Mouse (Mus musculus): ENCODE measurements around the gene Pcbp3. TPM values are rescaled to one million over a fixed set of nuclear protein-coding genes. Genes with fewer than 3 reads are reported as not detected.

The Pcbp3 gene
- polyA plus RNA-seq, 1 experiment from 2014 or later: 53.2 TPM

- no peak overlapping the region for H3K4me2 ChIP-seq (replicated peaks; ENCODE audit: low read depth, low read length)
- no peaks in the 10 kb centered on the region for H3K9me3 ChIP-seq (ENCODE audit: low read length)
- H3K27ac ChIP-seq (ENCODE audit: low read length): no peak overlapping the region
- H3K9ac ChIP-seq (replicated peaks; ENCODE audit: low read length): no peak overlapping the region
- ATAC-seq (ENCODE audit: low FRiP score, low TSS enrichment): no peak
- no peaks in the 10 kb centered on the region for H3K36me3 ChIP-seq (ENCODE audit: insufficient read depth, low read length)
- H3K4me1 ChIP-seq (ENCODE audit: insufficient read depth, low read length): no peaks in the 10 kb centered on the region
- H3K27me3 ChIP-seq (ENCODE audit: insufficient read depth, low read length): no peaks in the 10 kb centered on the region
- H3K4me3 ChIP-seq (ENCODE audit: low read length): no peak overlapping the region
- WGBS: 73% methylated on average over 5 of the region's 5 CpGs
These were observed 160.4 kb downstream of the Pcbp3 start for GRCm38 (mm10) chr10:76801237-76801641.

DNA sequence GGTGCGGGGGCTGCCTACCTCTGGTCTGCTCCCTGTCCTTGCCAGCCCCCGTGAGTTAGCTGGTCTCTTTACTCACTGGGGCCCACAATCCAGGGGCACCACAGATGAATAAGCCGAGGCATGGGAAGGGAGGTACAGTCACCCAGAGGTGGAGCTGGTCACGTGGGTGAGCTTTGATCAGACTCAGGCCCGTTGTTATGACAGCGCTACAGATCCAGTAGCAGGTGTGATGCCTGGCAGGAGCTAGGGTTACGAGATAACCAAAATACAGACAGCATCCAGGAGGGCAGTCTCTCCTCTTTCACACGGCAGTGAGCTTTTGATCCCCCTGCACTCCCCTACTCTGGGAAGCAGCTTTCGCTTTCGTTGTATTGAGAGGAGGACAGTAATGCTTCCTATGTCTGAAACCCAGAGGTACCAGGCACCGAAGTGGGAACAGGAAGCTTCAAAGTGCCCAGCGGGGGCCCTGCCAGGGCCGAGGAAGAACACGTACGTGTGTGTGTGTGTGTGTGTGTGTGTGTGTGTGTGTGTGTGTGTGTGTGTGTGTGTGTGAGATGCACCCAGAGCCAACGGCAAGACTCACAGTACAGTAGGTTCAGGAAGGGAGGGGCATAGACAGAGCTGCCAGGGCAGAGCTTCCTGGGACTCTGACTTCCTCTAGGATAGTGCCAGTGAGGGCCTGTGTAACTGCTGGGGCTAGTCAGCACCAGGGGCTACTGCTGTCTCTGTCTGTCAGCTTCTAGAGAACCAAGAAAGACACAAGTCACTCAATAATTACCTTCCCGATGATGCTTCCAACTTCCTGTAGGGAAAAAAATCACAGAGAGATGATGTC lies 162.7 kb downstream of the Pcbp3 start:
- ATAC-seq (ENCODE audit: low FRiP score, low TSS enrichment): 0 out of 2 replicates have a peak, but pooled peaks have one; percentile 31
- Histone ChIP-seq H3K4me1 (ENCODE audit: insufficient read depth, low read length) (no peaks in the 10 kb centered on the region), H3K4me3 (ENCODE audit: low read length) (no peak overlapping the region), H3K27ac (ENCODE audit: low read length) (no peak overlapping the region), H3K9ac (replicated peaks; ENCODE audit: low read length) (no peak overlapping the region), H3K27me3 (ENCODE audit: insufficient read depth, low read length) (no peaks in the 10 kb centered on the region), H3K4me2 (replicated peaks; ENCODE audit: low read depth, low read length) (no peak overlapping the region), H3K9me3 (ENCODE audit: low read length) (no peaks in the 10 kb centered on the region), H3K36me3 (ENCODE audit: insufficient read depth, low read length) (no peaks in the 10 kb centered on the region)
- WGBS: 65% methylated on average over 17 of the region's 17 CpGs

DNA sequence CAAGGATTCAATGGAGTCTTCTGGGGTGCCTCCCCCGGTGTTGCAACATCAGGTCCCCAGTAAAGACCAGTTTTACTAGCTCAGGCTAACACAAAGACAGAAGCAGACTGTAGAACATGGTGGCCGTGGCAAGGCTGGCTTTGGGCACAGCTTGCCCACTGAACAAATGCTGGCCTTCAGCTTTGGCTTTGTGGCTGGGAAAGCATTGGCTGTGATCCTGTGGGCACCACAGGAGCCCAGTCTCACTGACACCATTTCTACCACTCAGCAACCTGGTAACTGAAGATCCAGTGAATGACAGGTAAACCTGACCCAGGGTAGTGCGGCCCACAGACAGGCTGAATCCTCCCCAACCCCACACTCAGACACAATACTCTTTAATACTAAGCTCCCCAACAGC lies 167.6 kb downstream of the Pcbp3 start:
- no peak overlapping the region for H3K27ac ChIP-seq (ENCODE audit: low read length)
- H3K4me3 ChIP-seq (ENCODE audit: low read length): no peak overlapping the region
- no peaks in the 10 kb centered on the region for H3K4me1 ChIP-seq (ENCODE audit: insufficient read depth, low read length)
- no peak for ATAC-seq (ENCODE audit: low FRiP score, low TSS enrichment)
- H3K9ac ChIP-seq (replicated peaks; ENCODE audit: low read length): no peak overlapping the region
- no peak overlapping the region for H3K4me2 ChIP-seq (replicated peaks; ENCODE audit: low read depth, low read length)
- H3K36me3 ChIP-seq (ENCODE audit: insufficient read depth, low read length): no peaks in the 10 kb centered on the region
- no peaks in the 10 kb centered on the region for H3K27me3 ChIP-seq (ENCODE audit: insufficient read depth, low read length)
- WGBS: 93% methylated on average over 3 of the region's 3 CpGs
- H3K9me3 ChIP-seq (ENCODE audit: low read length): no peaks in the 10 kb centered on the region

DNA sequence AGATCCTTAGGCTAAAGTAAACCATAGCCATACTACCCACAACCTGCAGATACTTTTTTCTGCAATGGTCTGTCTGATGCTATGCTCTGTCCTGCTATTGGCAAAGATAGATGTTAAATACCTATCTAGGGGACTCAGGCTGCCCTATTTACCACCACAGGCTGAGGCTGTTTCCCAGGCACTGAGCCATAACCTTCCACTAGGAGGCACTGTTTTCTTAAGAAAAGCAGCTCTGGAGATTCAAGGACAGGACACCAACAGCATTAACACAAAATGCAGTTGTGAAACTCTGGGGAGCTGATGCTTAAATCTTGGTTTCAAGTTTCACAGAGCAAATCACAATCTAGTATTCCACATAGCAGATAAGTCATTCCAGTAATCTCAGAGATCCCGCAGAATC lies 170.2 kb downstream of the Pcbp3 start:
- Histone ChIP-seq H3K9ac (replicated peaks; ENCODE audit: low read length) (no peak overlapping the region), H3K27ac (ENCODE audit: low read length) (no peak overlapping the region), H3K27me3 (ENCODE audit: insufficient read depth, low read length) (no peaks in the 10 kb centered on the region), H3K4me1 (ENCODE audit: insufficient read depth, low read length) (no peaks in the 10 kb centered on the region), H3K36me3 (ENCODE audit: insufficient read depth, low read length) (no peaks in the 10 kb centered on the region), H3K9me3 (ENCODE audit: low read length) (no peaks in the 10 kb centered on the region), H3K4me3 (ENCODE audit: low read length) (no peak overlapping the region), H3K4me2 (replicated peaks; ENCODE audit: low read depth, low read length) (no peak overlapping the region)
- no peak for ATAC-seq (ENCODE audit: low FRiP score, low TSS enrichment)
- WGBS: 40% methylated on average over 1 of the region's 1 CpGs

- H3K4me2 ChIP-seq (replicated peaks; ENCODE audit: low read depth, low read length): no peak overlapping the region
- no peak overlapping the region for H3K27ac ChIP-seq (ENCODE audit: low read length)
- H3K27me3 ChIP-seq (ENCODE audit: insufficient read depth, low read length): no peaks in the 10 kb centered on the region
- no peaks in the 10 kb centered on the region for H3K4me1 ChIP-seq (ENCODE audit: insufficient read depth, low read length)
- ATAC-seq (ENCODE audit: low FRiP score, low TSS enrichment): no peak
- H3K9ac ChIP-seq (replicated peaks; ENCODE audit: low read length): no peak overlapping the region
- no peaks in the 10 kb centered on the region for H3K9me3 ChIP-seq (ENCODE audit: low read length)
- 79% methylated on average over 4 of the region's 4 CpGs for WGBS
- H3K36me3 ChIP-seq (ENCODE audit: insufficient read depth, low read length): no peaks in the 10 kb centered on the region
- no peak overlapping the region for H3K4me3 ChIP-seq (ENCODE audit: low read length)
These were observed 171.8 kb downstream of the Pcbp3 start for GRCm38 (mm10) chr10:76789885-76790284.

GRCm38 (mm10) chr10:76785312-76785711 lies 176.4 kb downstream of the Pcbp3 start:
- no peaks in the 10 kb centered on the region for H3K4me1 ChIP-seq (ENCODE audit: insufficient read depth, low read length)
- no peak overlapping the region for H3K9ac ChIP-seq (replicated peaks; ENCODE audit: low read length)
- no peak overlapping the region for H3K27ac ChIP-seq (ENCODE audit: low read length)
- H3K4me3 ChIP-seq (ENCODE audit: low read length): no peak overlapping the region
- 83% methylated on average over 6 of the region's 6 CpGs for WGBS
- ATAC-seq (ENCODE audit: low FRiP score, low TSS enrichment): no peak
- H3K4me2 ChIP-seq (replicated peaks; ENCODE audit: low read depth, low read length): no peak overlapping the region
- H3K9me3 ChIP-seq (ENCODE audit: low read length): no peaks in the 10 kb centered on the region
- H3K36me3 ChIP-seq (ENCODE audit: insufficient read depth, low read length): no peaks in the 10 kb centered on the region
- no peaks in the 10 kb centered on the region for H3K27me3 ChIP-seq (ENCODE audit: insufficient read depth, low read length)

DNA sequence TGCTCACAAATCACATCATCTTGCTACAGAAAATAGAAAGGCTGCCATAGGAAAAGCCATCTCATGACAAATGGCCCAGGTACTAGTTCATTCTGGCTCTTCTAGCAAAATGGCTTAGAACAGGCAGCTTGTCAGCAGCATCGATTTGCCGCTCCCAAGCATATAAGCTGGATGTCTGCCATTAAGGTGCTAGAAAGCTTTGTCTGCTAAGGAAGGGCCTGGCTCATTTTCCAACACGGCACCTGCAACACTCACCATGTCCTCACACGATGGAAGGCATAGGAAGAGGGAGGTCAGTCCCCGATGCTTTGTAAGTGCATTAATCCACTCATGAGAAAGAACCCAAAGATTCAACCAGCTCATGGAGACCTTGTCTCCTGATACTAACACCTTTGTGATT lies 182.5 kb downstream of the Pcbp3 start:
- WGBS: 92% methylated on average over 5 of the region's 5 CpGs
- Histone ChIP-seq H3K27ac (ENCODE audit: low read length) (no peak overlapping the region), H3K4me2 (replicated peaks; ENCODE audit: low read depth, low read length) (no peak overlapping the region), H3K36me3 (ENCODE audit: insufficient read depth, low read length) (0 out of 2 replicates have a peak, but pooled peaks cover 3% of the 10 kb centered on the region), H3K4me3 (ENCODE audit: low read length) (no peak overlapping the region), H3K9me3 (ENCODE audit: low read length) (no peaks in the 10 kb centered on the region), H3K4me1 (ENCODE audit: insufficient read depth, low read length) (no peaks in the 10 kb centered on the region), H3K27me3 (ENCODE audit: insufficient read depth, low read length) (no peaks in the 10 kb centered on the region), H3K9ac (replicated peaks; ENCODE audit: low read length) (no peak overlapping the region)
- ATAC-seq (ENCODE audit: low FRiP score, low TSS enrichment): no peak

- WGBS: 95% methylated on average over 3 of the region's 3 CpGs
- no peak overlapping the region for H3K9ac ChIP-seq (replicated peaks; ENCODE audit: low read length)
- no peaks in the 10 kb centered on the region for H3K9me3 ChIP-seq (ENCODE audit: low read length)
- H3K4me3 ChIP-seq (ENCODE audit: low read length): no peak overlapping the region
- H3K27ac ChIP-seq (ENCODE audit: low read length): no peak overlapping the region
- no peaks in the 10 kb centered on the region for H3K27me3 ChIP-seq (ENCODE audit: insufficient read depth, low read length)
- H3K4me2 ChIP-seq (replicated peaks; ENCODE audit: low read depth, low read length): no peak overlapping the region
- no peaks in the 10 kb centered on the region for H3K4me1 ChIP-seq (ENCODE audit: insufficient read depth, low read length)
- H3K36me3 ChIP-seq (ENCODE audit: insufficient read depth, low read length): no peaks in the 10 kb centered on the region
- ATAC-seq (ENCODE audit: low FRiP score, low TSS enrichment): no peak
These were observed 190.1 kb downstream of the Pcbp3 start for GRCm38 (mm10) chr10:76771624-76772023.

DNA sequence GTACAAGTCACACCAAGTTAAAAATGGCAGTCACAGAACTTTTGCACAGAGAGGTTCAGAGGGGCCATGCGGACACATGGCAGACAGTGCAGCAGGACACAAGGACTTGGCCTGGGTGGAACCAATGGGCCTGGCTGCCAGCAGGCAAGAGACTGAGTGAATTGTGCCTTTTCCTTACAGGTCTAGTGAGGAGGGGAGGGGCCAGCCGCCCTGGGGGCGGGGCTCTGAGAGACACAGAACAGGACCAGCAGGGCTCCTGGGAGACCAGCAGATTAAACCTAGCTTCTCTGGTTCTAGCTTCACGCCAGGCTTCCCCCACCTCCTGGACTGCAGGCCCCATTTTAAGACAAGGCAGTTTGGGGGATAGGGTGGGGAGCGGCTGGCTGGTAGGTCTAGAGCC lies 190.6 kb downstream of the Pcbp3 start:
- Histone ChIP-seq H3K4me1 (ENCODE audit: insufficient read depth, low read length) (no peaks in the 10 kb centered on the region), H3K9me3 (ENCODE audit: low read length) (no peaks in the 10 kb centered on the region), H3K27ac (ENCODE audit: low read length) (no peak overlapping the region), H3K27me3 (ENCODE audit: insufficient read depth, low read length) (no peaks in the 10 kb centered on the region), H3K4me3 (ENCODE audit: low read length) (no peak overlapping the region), H3K4me2 (replicated peaks; ENCODE audit: low read depth, low read length) (no peak overlapping the region), H3K36me3 (ENCODE audit: insufficient read depth, low read length) (no peaks in the 10 kb centered on the region), H3K9ac (replicated peaks; ENCODE audit: low read length) (no peak overlapping the region)
- ATAC-seq (ENCODE audit: low FRiP score, low TSS enrichment): 0 out of 2 replicates have a peak, but pooled peaks have one; percentile 12
- 54% methylated on average over 5 of the region's 5 CpGs for WGBS

GRCm38 (mm10) chr10:76769581-76769980 lies 192.1 kb downstream of the Pcbp3 start:
- no peak overlapping the region for H3K4me2 ChIP-seq (replicated peaks; ENCODE audit: low read depth, low read length)
- no peaks in the 10 kb centered on the region for H3K4me1 ChIP-seq (ENCODE audit: insufficient read depth, low read length)
- WGBS: 90% methylated on average over 6 of the region's 6 CpGs
- H3K27ac ChIP-seq (ENCODE audit: low read length): no peak overlapping the region
- H3K4me3 ChIP-seq (ENCODE audit: low read length): no peak overlapping the region
- H3K9me3 ChIP-seq (ENCODE audit: low read length): no peaks in the 10 kb centered on the region
- ATAC-seq (ENCODE audit: low FRiP score, low TSS enrichment): no peak
- H3K9ac ChIP-seq (replicated peaks; ENCODE audit: low read length): no peak overlapping the region
- H3K27me3 ChIP-seq (ENCODE audit: insufficient read depth, low read length): no peaks in the 10 kb centered on the region
- no peaks in the 10 kb centered on the region for H3K36me3 ChIP-seq (ENCODE audit: insufficient read depth, low read length)

Data from kidney, embryonic 16.5 days (tissue).